Mouse (Mus musculus): ENCODE results near the gene Pappa.

DNA sequence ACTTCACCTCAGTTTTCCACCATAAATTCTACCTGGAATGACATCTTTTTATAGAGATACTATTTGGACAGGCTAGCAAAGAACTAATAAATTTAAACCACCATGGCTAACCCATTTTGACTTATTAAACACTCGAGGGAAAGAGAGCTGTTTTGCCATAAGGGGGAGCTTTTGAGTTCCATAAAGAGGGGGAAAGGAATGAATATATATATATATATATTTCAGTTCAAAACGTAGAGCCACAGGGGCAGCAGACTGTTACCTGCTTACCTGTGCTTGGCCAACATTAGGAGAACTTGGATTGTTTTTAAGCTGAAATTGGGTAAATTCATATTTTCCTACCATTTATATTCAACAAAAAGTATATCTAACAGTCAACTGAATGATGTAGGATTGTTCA lies 1.1 kb upstream of the Pappa start:
- no peak for TF ChIP-seq ZNF384 (IDR thresholded peaks at IDR 0.05; ENCODE audit: low read depth, low read length)
- no peak for TF ChIP-seq CTCF (IDR thresholded peaks at IDR 0.05 in 2 of 3, conservative IDR thresholded peaks at IDR 0.05 in 1 of 3; ENCODE audit: control insufficient read depth in 1 of 3, insufficient read depth in 1 of 3, low read depth in 2 of 3, low read length in 3 of 3, poor library complexity in 1 of 3, severe bottlenecking in 1 of 3)
- TF ChIP-seq POLR2A (IDR thresholded peaks at IDR 0.05; ENCODE audit: control insufficient read depth in 1 of 2, insufficient read depth in 1 of 2, low read depth in 1 of 2, low read length in 2 of 2, poor library complexity in 1 of 2), result no peak
